Mouse (Mus musculus): ENCODE data around the gene Ctso.

- no peak for TF ChIP-seq ZNF384 (IDR thresholded peaks at IDR 0.05; ENCODE audit: low read depth, low read length)
- no peak for TF ChIP-seq CHD2 (IDR thresholded peaks at IDR 0.05; ENCODE audit: low read depth, low read length)
These were observed 43.2 kb downstream of the Ctso start for GRCm38 (mm10) chr3:81975607-81976006.

Measured in ES-E14 (cell line).